Mouse (Mus musculus) stomach, embryonic 15.5 days (tissue): ENCODE measurements around the gene Nme9. TPM values are rescaled to one million over a fixed set of nuclear protein-coding genes. Genes with fewer than 3 reads are reported as not detected.
A peak's percentile ranks its signal among the peaks of the same experiment; 100 is the strongest.

Source experiments
- ATAC-seq: fragments of 200-750 bp; cut with Nextera tagmentation; 2 replicates; pipeline ENCODE4 v1.8.0; 2017; ENCODE audit warnings: low read depth, moderate number of reproducible peaks, moderate TSS enrichment; ENCODE audit not compliant: insufficient read depth, low FRiP score
- H3K27ac ChIP-seq: fragments of 300-500 bp; sonication (generic); 2 replicates; pipeline ENCODE4 v1.5.1; 2015; ENCODE audit warnings: mild to moderate bottlenecking, inconsistent platforms
- H3K27me3 ChIP-seq: fragments of 300-500 bp; sonication (generic); replicated peaks from 2 replicates; pipeline ENCODE4 v1.6.1; 2015; ENCODE audit warnings: inconsistent platforms
- H3K36me3 ChIP-seq: fragments of 300-500 bp; sonication (generic); 2 replicates; pipeline ENCODE4 v1.6.1; 2015; ENCODE audit warnings: inconsistent platforms
- H3K4me1 ChIP-seq: fragments of 300-500 bp; sonication (generic); 2 replicates; pipeline ENCODE4 v1.6.1; 2015; ENCODE audit warnings: inconsistent platforms
- H3K4me2 ChIP-seq: fragments of 300-500 bp; sonication (generic); 2 replicates; pipeline ENCODE4 v1.6.1; 2015; ENCODE audit warnings: mild to moderate bottlenecking, inconsistent platforms
- H3K4me3 ChIP-seq: fragments of 300-500 bp; sonication (generic); replicated peaks from 2 replicates; pipeline ENCODE4 v1.5.1; 2015; ENCODE audit warnings: inconsistent platforms
- H3K9ac ChIP-seq: fragments of 300-500 bp; sonication (generic); 2 replicates; pipeline ENCODE4 v1.6.1; 2015; ENCODE audit warnings: inconsistent platforms
- H3K9me3 ChIP-seq: fragments of 300-500 bp; sonication (generic); 2 replicates; pipeline ENCODE4 v1.6.1; 2016; ENCODE audit warnings: inconsistent platforms
- WGBS: fragments of 180-500 bp; shearing (Covaris S2); methylation state at CpG from one replicate; pipeline ENCODE4 v1.1.7; 2015; 5-methylcytosine and 5-hydroxymethylcytosine counted together
- polyA plus RNA-seq: library from polyadenylated mRNA; unstranded; fragments of >200 nt; fragmentation: Nextera tagmentation; extraction: Ambion mirVana; gene quantifications from 2 replicates; pipeline ENCODE4 v1.2.1, GENCODE M21; 2015

Nme9 gene
- polyA plus RNA-seq, 1 experiment from 2014 or later: 0.13 TPM

DNA sequence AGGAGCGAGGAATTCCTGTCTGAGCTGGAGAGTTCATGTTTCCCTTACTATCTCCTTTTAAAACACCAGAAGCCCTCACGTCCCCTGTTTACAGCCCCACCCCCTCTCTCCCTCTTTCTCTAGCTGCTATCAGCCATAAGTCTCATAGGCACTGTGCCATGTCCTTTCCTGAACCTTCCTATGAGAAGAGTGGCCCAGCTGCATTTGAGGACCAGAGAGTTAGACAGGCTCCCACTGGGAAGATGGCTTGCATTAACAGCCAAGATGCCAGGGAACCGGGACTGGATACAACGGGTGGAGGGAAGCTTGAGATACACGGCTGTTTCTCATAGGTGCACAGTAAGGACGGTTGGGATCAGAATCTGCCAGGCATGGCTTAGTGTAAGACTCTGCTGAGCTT, 13.6 kb downstream of the Nme9 start:
- Histone ChIP-seq H3K9me3 (no peaks in the 10 kb centered on the region), H3K4me2 (no peak overlapping the region), H3K27ac (no peak overlapping the region), H3K27me3 (no peaks in the 10 kb centered on the region), H3K9ac (no peak overlapping the region), H3K4me3 (no peak overlapping the region), H3K36me3 (no peaks in the 10 kb centered on the region), H3K4me1 (no peaks in the 10 kb centered on the region)
- no peak for ATAC-seq
- WGBS: 80% methylated on average over 6 of the region's 6 CpGs

- Histone ChIP-seq H3K9me3 (no peaks in the 10 kb centered on the region), H3K4me2 (no peak overlapping the region), H3K4me1 (no peaks in the 10 kb centered on the region), H3K9ac (no peak overlapping the region), H3K27ac (no peak overlapping the region), H3K27me3 (no peaks in the 10 kb centered on the region), H3K36me3 (no peaks in the 10 kb centered on the region), H3K4me3 (no peak overlapping the region)
- no peak for ATAC-seq
- 70% methylated on average over 9 of the region's 9 CpGs for WGBS
Observed at GRCm38 (mm10) chr9:99468572-99468971, 17.3 kb downstream of the Nme9 start.

- Histone ChIP-seq H3K9ac (no peak overlapping the region), H3K27me3 (no peaks in the 10 kb centered on the region), H3K27ac (no peak overlapping the region), H3K9me3 (no peaks in the 10 kb centered on the region), H3K36me3 (no peaks in the 10 kb centered on the region), H3K4me1 (no peaks in the 10 kb centered on the region), H3K4me2 (no peak overlapping the region), H3K4me3 (no peak overlapping the region)
- 60% methylated on average over 8 of the region's 8 CpGs for WGBS
- no peak; the same call in 1 of the 2 replicates for ATAC-seq
Observed at GRCm38 (mm10) chr9:99469681-99470273, 18.5 kb downstream of the Nme9 start.

DNA sequence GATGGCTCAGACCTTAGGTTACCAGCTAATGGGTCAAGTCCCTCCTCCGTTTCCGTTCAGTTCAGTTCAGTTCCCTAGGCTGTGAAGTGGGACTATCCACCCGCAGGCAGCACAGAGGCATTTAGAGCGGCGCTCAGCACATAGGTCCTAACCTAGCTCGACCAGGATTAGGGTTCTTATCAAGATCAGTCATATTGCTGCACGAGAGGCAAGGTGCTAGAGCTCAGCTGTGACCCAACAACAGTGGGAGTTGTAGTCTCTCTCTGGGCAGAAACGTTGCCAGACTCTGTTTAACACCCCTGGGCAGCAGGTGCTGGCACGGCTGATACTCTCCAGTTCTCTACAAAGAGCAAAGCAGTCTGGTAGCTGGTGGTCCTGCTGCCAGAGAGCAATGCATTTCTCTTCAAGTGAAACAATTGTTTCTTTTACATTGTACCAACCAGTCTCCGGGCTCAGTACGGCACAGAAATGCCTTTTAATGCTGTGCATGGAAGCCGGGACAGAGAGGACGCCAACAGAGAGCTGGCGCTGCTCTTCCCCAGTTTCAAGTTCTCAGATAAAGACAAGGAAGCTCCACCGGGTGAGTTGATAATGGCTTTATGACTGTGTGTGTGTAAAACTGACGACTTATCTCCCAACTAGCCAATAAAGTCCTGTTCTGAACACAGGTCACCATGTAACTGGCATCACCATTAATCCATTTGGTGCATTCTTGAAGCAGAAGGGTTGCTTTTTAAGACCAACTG, 19.2 kb downstream of the Nme9 start:
- ATAC-seq: peak; percentile 20; the same call in 1 of the 2 replicates
- no peak overlapping the region for H3K27ac ChIP-seq
- no peak overlapping the region for H3K4me2 ChIP-seq

DNA sequence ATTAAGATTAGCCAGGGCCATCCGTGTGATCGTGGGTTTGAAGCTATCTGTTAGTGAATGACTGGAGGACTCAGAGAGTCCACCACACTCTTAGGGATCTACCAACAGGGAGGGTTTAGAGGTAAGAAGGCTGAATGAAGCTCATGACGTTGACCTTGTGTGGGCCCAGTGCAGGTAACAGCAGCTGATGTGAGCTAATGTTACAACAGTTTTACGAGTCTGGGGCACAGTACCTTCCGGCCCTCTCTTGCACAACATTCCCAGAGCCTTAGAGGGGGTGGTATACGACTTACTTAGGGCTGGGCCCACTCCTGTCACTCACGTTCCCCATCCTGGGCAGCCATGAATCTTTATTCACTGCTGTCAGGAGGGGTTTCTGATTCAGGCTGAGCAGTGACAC, 20.1 kb downstream of the Nme9 start:
- Histone ChIP-seq H3K4me3 (no peak overlapping the region), H3K9me3 (no peaks in the 10 kb centered on the region), H3K4me1 (no peaks in the 10 kb centered on the region), H3K9ac (no peak overlapping the region), H3K4me2 (no peak overlapping the region), H3K27ac (no peak overlapping the region), H3K27me3 (no peaks in the 10 kb centered on the region), H3K36me3 (0 out of 2 replicates have a peak, but pooled peaks cover 3% of the 10 kb centered on the region)
- WGBS: 66% methylated on average over 7 of the region's 7 CpGs
- ATAC-seq: no peak

More for the DNA sequence above, 19.2 kb downstream of the Nme9 start:
- H3K27me3 ChIP-seq: no peaks in the 10 kb centered on the region
- 60% methylated on average over 16 of the region's 16 CpGs for WGBS
- H3K36me3 ChIP-seq: 0 out of 2 replicates have a peak, but pooled peaks cover 3% of the 10 kb centered on the region
- no peak overlapping the region for H3K4me3 ChIP-seq
- no peaks in the 10 kb centered on the region for H3K9me3 ChIP-seq
- no peaks in the 10 kb centered on the region for H3K4me1 ChIP-seq
- H3K9ac ChIP-seq: no peak overlapping the region

DNA sequence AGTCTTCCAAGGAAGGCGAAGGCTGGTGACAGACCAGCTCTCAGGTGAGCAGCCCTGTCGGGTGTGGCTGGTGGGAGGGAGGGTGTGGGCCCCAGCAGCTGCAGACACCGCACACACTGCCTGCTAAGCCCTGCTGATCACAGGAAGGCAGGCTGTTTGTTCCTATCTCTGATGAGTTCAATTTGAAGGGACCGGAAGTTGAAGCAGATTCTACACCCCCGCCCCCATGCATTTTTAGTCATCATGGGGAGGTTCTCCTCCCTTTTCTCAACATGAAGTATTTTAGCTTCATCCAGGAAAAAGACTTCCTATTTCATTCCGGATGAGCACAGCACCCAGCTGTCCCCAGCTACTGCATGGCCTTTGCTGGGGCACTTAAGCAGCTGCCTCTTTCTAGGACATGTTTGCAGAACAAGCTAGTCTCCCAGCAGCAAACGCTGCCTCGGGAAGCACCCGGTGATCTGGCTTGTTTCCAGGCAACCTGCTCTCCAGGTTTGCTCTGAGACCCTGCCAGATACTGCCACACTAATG, 28.0 kb downstream of the Nme9 start:
- 43% methylated on average over 9 of the region's 9 CpGs for WGBS
- Histone ChIP-seq H3K9ac (no peak overlapping the region), H3K9me3 (no peaks in the 10 kb centered on the region), H3K4me1 (0 out of 2 replicates have a peak, but pooled peaks cover 8% of the 10 kb centered on the region), H3K36me3 (0 out of 2 replicates have a peak, but pooled peaks cover 3% of the 10 kb centered on the region), H3K4me3 (no peak overlapping the region), H3K27me3 (no peaks in the 10 kb centered on the region), H3K27ac (0 out of 2 replicates have a peak overlapping the region, but pooled peaks have one; percentile 26), H3K4me2 (no peak overlapping the region)
- no peak; the same call in 1 of the 2 replicates for ATAC-seq

- no peak overlapping the region for H3K27ac ChIP-seq
- no peak for ATAC-seq
- no peaks in the 10 kb centered on the region for H3K9me3 ChIP-seq
- no peak overlapping the region for H3K4me3 ChIP-seq
- 88% methylated on average over 4 of the region's 4 CpGs for WGBS
- H3K4me2 ChIP-seq: no peak overlapping the region
- no peak overlapping the region for H3K9ac ChIP-seq
- peaks cover 5% of the 10 kb centered on the region; the same call in 1 of the 2 replicates for H3K36me3 ChIP-seq
- H3K27me3 ChIP-seq: no peaks in the 10 kb centered on the region
- 0 out of 2 replicates have a peak, but pooled peaks cover 8% of the 10 kb centered on the region for H3K4me1 ChIP-seq
Observed at GRCm38 (mm10) chr9:99480764-99481163, 29.5 kb downstream of the Nme9 start.

DNA sequence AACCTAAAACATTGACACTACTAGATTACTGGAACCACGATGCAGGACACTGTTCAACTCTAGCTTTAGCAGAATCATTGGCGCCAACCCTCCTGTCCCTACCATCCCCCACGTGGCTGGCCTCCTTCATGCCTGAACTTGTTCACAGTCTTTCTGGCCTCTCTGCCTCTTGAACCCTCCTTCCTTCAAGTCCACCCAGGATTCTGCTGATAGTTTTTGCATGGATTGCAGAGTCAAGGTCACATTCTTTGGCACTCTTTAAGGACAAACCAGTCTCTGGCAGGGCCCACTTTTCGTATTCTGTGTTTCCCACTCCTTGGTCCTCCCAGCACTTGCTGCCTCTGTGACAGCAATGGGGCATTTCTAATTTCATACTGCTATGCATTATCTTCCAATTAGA, 31.9 kb downstream of the Nme9 start:
- Histone ChIP-seq H3K4me1 (0 out of 2 replicates have a peak, but pooled peaks cover 8% of the 10 kb centered on the region), H3K9ac (no peak overlapping the region), H3K27me3 (no peaks in the 10 kb centered on the region), H3K4me3 (no peak overlapping the region), H3K4me2 (no peak overlapping the region), H3K27ac (no peak overlapping the region), H3K9me3 (no peaks in the 10 kb centered on the region), H3K36me3 (peaks cover 18% of the 10 kb centered on the region)
- no peak for ATAC-seq
- 88% methylated on average over 4 of the region's 4 CpGs for WGBS

DNA sequence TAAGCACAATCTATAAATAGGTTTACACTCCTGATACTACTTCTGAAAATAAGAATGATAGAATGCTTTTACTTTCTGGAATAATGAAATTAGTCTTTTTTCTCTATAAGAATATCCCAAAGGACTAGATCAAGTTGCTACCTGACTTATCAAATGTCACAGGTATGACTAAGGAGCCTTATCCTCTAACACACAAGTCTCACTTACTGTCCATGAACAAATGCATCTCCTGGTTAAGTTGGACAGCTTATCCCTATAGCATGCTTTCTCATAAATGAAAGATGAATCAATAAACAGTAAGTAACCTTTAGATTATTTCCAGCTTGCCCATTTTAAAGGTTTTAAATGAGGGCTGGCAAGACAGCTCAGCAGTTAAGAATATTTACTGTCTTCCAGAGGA, 33.4 kb downstream of the Nme9 start:
- H3K36me3 ChIP-seq: peaks cover 18% of the 10 kb centered on the region
- no peak overlapping the region for H3K4me2 ChIP-seq
- no peak for ATAC-seq

GRCm38 (mm10) chr9:99485144-99485543, 33.9 kb downstream of the Nme9 start:
- no peak overlapping the region for H3K9ac ChIP-seq
- H3K36me3 ChIP-seq: peaks cover 18% of the 10 kb centered on the region
- WGBS: 91% methylated on average over 4 of the region's 4 CpGs
- H3K4me1 ChIP-seq: no peaks in the 10 kb centered on the region
- H3K4me2 ChIP-seq: no peak overlapping the region
- H3K27ac ChIP-seq: no peak overlapping the region
- ATAC-seq: no peak
- H3K9me3 ChIP-seq: no peaks in the 10 kb centered on the region
- no peak overlapping the region for H3K4me3 ChIP-seq
- H3K27me3 ChIP-seq: no peaks in the 10 kb centered on the region

More for the DNA sequence above, 33.4 kb downstream of the Nme9 start:
- Histone ChIP-seq H3K27ac (no peak overlapping the region), H3K4me3 (no peak overlapping the region), H3K27me3 (no peaks in the 10 kb centered on the region), H3K4me1 (0 out of 2 replicates have a peak, but pooled peaks cover under 1% of the 10 kb centered on the region), H3K9me3 (no peaks in the 10 kb centered on the region), H3K9ac (no peak overlapping the region)

- ATAC-seq: no peak
- Histone ChIP-seq H3K9me3 (no peaks in the 10 kb centered on the region), H3K4me3 (no peak overlapping the region), H3K27me3 (no peaks in the 10 kb centered on the region), H3K4me2 (no peak overlapping the region), H3K9ac (no peak overlapping the region), H3K4me1 (no peaks in the 10 kb centered on the region), H3K27ac (no peak overlapping the region), H3K36me3 (peaks cover 18% of the 10 kb centered on the region)
- WGBS: 84% methylated on average over 8 of the region's 8 CpGs
Observed at GRCm38 (mm10) chr9:99487126-99487695, 35.9 kb downstream of the Nme9 start.

GRCm38 (mm10) chr9:99487841-99488240, 36.6 kb downstream of the Nme9 start:
- Histone ChIP-seq H3K9me3 (no peaks in the 10 kb centered on the region), H3K4me1 (no peaks in the 10 kb centered on the region), H3K36me3 (peaks cover 18% of the 10 kb centered on the region), H3K9ac (no peak overlapping the region), H3K27me3 (no peaks in the 10 kb centered on the region), H3K27ac (no peak overlapping the region), H3K4me3 (no peak overlapping the region), H3K4me2 (no peak overlapping the region)
- WGBS: 77% methylated on average over 3 of the region's 3 CpGs
- no peak for ATAC-seq
